14 mouse cellular contexts compared by ENCODE assay signal in the genomic region with DNA sequence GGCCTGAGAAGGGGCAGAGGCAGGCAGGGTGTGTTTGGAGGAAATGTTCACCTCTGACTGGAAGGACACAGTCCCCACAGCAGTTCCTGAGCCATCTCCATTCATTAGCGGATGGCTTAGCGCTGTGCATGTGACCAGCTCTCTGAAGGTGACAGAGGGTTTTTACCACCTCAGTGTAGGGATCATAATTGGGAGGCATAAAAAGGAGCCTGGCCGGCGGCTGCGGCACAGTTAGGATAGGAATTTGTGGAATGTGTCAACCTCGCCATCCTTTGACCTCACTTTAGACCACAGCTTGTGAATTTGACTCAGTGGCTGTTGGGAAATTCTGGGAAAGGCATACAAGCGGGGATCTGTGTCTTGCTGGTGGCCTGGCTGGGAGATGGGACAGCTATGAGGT. TPM values are rescaled to one million over a fixed set of nuclear protein-coding genes. Genes with fewer than 3 reads are reported as not detected.
DNase-seq lines count a peak whose midpoint lies in the region; ATAC-seq lines count a peak whose summit lies in the region.
"Had no signal": no experiment of that assay in that cellular context is flagged by ENCODE, and none has a peak within 500 bp of the region (broad histone marks: within the 10 kb centered on the region; RNA-seq: fewer than 3 reads in every experiment).

No protein-coding gene starts in this region.

- H3K27me3 ChIP-seq in heart, embryonic 15.5 days: no peaks in the 10 kb centered on the region
- H3K27me3 ChIP-seq: midbrain, embryonic 13.5 days had no signal

- peaks cover 10% of the 10 kb centered on the region; the same call in 1 of the 2 replicates for H3K36me3 ChIP-seq in heart, embryonic 15.5 days
- H3K36me3 ChIP-seq: midbrain, embryonic 13.5 days had no signal

- H3K4me1 ChIP-seq in heart, embryonic 15.5 days (replicated peaks): peaks cover 37% of the 10 kb centered on the region
- H3K4me1 ChIP-seq: midbrain, embryonic 13.5 days had no signal

- H3K9me3 ChIP-seq in heart, embryonic 15.5 days (replicated peaks): no peaks in the 10 kb centered on the region
- H3K9me3 ChIP-seq: G1E; midbrain, embryonic 13.5 days had no signal

- 0 out of 2 replicates have a peak overlapping the region, but pooled peaks have one; percentile 3 for H3K4me3 ChIP-seq in heart, embryonic 15.5 days
- H3K4me3 ChIP-seq: left cerebral cortex, adult 2 months; midbrain, embryonic 13.5 days had no signal

- H3K4me2 ChIP-seq in heart, embryonic 15.5 days: peak overlapping the region; percentile 39
- H3K4me2 ChIP-seq: midbrain, embryonic 13.5 days had no signal

- peak overlapping the region; percentile 64 for H3K27ac ChIP-seq in heart, embryonic 15.5 days
- H3K27ac ChIP-seq: midbrain, embryonic 13.5 days had no signal

- 18% methylated on average over 7 of the region's 7 CpGs for WGBS in heart, embryonic 15.5 days

- H3K9ac ChIP-seq in heart, embryonic 15.5 days: 0 out of 2 replicates have a peak overlapping the region, but pooled peaks have one; percentile 14
- H3K9ac ChIP-seq: midbrain, embryonic 13.5 days had no signal

- ATAC-seq in heart, embryonic 15.5 days (replicated peaks; ENCODE audit: insufficient number of reproducible peaks, insufficient read depth, low FRiP score, low read depth): no peak
- ATAC-seq: midbrain, embryonic 13.5 days had no signal

- no peak for DNase-seq in heart, adult 8-10 months (ENCODE audit: low spot score)
- DNase-seq in 3134 (ENCODE audit: extremely low read depth, insufficient read length, low spot score) (peak; percentile 72), R1 (ENCODE audit: low read depth, low spot score) (peak; percentile 69)
- DNase-seq in kidney, postnatal 14 days: peak; percentile 51
- no peak for DNase-seq in cerebellum, adult 11-12 months
- no peak for DNase-seq in right cerebral cortex, adult 2 months (ENCODE audit: low spot score in 2 of 2)
- no peak for DNase-seq in ovary, adult 18-20 months (ENCODE audit: low spot score)
- DNase-seq: gastrocnemius, postnatal 36 days; right cerebral cortex, adult 18-20 months; thymus, postnatal 36 days had no signal

RNA-seq across cellular contexts. Expression of a gene that starts 7.4 kb away (rescaled TPM):
- polyA plus RNA-seq in heart, embryonic 15.5 days (2015; fragmentation: Nextera tagmentation; extraction: Ambion mirVana): 144 and 163 TPM in 2 replicates
- 100 to 1,000 TPM; 111 to 143 (median 126) TPM for total RNA-seq in heart, adult 8-10 months (2022)

RNA-seq across cellular contexts. Expression of a gene that starts 32.2 kb away (rescaled TPM):
- polyA plus RNA-seq in heart, embryonic 15.5 days (2015; fragmentation: Nextera tagmentation; extraction: Ambion mirVana): 360 and 390 TPM in 2 replicates
- 100 to 1,000 TPM; 656 to 809 (median 697) TPM for total RNA-seq in heart, adult 8-10 months (2022)

RNA-seq across cellular contexts. Expression of a gene that starts 50.2 kb away (rescaled TPM):
- polyA plus RNA-seq in heart, embryonic 15.5 days (2015; fragmentation: Nextera tagmentation; extraction: Ambion mirVana): 13.8 and 19.7 TPM in 2 replicates
- total RNA-seq in heart, adult 8-10 months (2022): 1 to 10 TPM; 5.5 to 6.0 (median 5.8) TPM

RNA-seq across cellular contexts. Expression of a gene that starts 54.3 kb away (rescaled TPM):
- 28.5 and 29.0 TPM in 2 replicates for polyA plus RNA-seq in heart, embryonic 15.5 days (2015; fragmentation: Nextera tagmentation; extraction: Ambion mirVana)
- 100 to 1,000 TPM; 102 to 131 (median 114) TPM for total RNA-seq in heart, adult 8-10 months (2022)

RNA-seq across cellular contexts. Expression of a gene that starts 59.1 kb away (rescaled TPM):
- 45.5 and 66.6 TPM in 2 replicates for polyA plus RNA-seq in heart, embryonic 15.5 days (2015; fragmentation: Nextera tagmentation; extraction: Ambion mirVana)
- 10 to 100 TPM; 23.3 to 27.1 (median 25.7) TPM for total RNA-seq in heart, adult 8-10 months (2022)

Comparison
In these comparisons a context has a peak if more than half of its experiments do, and no peak if none do; other contexts are left out.
1. DNase-seq: peak in 3134 (single experiment), R1 (single experiment) and kidney, postnatal 14 days (single experiment); none in heart, adult 8-10 months (single experiment), cerebellum, adult 11-12 months (single experiment), right cerebral cortex, adult 2 months (0 of 2) and ovary, adult 18-20 months (single experiment).